Mouse (Mus musculus) embryonic stem cell, embryonic (primary cell): ENCODE measurements at regions not wholly inside any gene's neighbourhood (a gene's known extent, or its start where the extent isn't known, plus 50 kb on each side); places are given as distances from the start of the nearest gene placed in this dataset.

Experiments used
- CTCF ChIA-PET, 4 experiments: fragments of 300-600 bp in 2 of 4; fragments of 350-600 bp in 2 of 4; sonication (Branson Sonifier 250); formaldehyde crosslinking; loops; one replicate each; lab custom pipeline; 2022; ENCODE audit warnings: inconsistent platforms in 2 of 4; lab: Charles Lee
- POLR2A ChIA-PET, 4 experiments: fragments of 300-600 bp in 2 of 4; fragments of 350-600 bp in 2 of 4; sonication (Branson Sonifier 250); formaldehyde crosslinking; loops; one replicate each; lab custom pipeline; 2022; ENCODE audit warnings: antibody characterized with exemption in 4 of 4, inconsistent platforms in 1 of 4; lab: Charles Lee

DNA sequence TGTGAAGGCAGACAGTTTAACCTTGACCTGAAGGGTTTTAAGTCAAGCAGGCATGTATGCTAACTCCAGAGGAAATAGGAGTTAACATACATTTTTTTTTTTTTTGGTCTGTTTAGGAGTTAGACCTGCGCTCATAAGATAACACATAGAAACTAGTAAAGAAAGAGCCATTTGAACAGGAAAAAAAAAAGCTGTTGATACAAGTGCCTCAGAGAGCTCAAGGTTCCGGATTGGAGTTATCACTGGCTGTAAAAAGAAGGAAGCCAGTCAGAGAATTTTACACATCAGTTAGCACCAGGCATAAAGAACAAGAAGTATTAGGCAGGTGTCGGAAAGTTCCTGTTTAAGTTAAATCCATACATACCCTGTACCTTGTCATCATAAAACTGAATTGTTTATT is 156.2 kb upstream of the Egflam start:
- POLR2A ChIA-PET = interaction anchor here in 1 of 4 experiments (1.4 kb wide), 1 partner anchor 17 kb away, joined by 3 read pairs; no protein-coding TSS in a partner anchor
- CTCF ChIA-PET = interaction anchor here in 1 of 4 experiments (0.7 kb wide), 1 partner anchor 104 kb away, joined by 4 read pairs; no protein-coding TSS in a partner anchor

DNA sequence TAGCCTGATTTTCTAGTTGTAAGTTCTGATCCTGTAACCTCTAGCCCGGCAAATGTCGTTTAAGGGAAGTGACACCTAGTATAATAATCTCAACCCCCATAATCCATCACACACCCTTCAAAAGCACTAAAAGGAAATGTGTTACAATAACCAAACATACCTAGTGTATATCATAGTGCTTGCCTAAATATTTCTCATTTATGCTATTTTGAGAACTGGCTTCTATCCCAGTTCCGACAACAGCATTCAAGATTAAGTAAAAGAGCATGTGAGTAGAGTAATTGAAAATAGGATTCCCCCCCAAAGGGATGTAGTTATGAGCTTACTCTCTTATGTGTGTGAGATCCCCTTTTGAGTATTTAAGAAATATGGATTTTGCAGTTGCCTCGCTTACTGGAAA is 165.1 kb upstream of the Egflam start:
- CTCF ChIA-PET = no interaction called here
- POLR2A ChIA-PET = no interaction called here

DNA sequence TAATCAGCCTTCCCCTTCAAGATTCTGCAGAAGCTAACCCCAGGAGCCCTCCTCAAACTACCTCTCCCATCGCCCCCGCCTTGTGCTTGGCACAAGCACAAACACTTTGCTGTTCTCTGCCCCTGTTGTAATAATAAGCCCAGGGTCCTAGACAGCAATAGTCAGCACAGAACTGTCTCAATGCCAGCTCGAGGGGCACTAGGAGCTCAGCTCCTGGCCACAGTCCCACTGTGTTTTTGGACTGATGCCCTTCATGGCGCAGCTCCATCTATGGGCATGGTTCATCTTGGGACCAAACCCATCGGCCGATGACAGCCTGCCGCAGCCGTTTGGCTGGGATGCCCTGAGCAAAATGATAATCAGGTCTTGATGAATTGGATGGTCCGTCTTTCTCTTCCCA is 165.5 kb upstream of the Egflam start:
- ChIA-PET POLR2A (no interaction called here), CTCF (no interaction called here)

DNA sequence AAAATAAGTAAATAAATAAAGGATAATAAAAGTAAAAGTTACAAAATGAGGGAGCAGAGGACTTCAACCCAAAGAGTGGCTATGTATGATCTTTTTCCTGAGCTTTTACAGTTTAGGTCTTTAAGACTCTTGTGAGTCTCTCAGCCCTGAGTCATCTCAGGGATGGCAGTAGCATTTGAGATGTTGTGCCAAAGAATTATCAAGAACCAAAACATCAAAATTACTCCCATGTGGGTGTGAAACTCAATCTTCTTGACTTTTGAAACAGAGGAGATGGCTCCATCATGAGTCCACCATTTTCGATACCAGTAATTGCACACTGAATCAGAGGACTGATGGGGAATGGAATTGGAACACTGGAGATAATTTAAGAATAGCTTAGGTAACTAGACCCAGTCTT is 174.0 kb upstream of the Egflam start:
- CTCF ChIA-PET = no interaction called here
- POLR2A ChIA-PET = no interaction called here

DNA sequence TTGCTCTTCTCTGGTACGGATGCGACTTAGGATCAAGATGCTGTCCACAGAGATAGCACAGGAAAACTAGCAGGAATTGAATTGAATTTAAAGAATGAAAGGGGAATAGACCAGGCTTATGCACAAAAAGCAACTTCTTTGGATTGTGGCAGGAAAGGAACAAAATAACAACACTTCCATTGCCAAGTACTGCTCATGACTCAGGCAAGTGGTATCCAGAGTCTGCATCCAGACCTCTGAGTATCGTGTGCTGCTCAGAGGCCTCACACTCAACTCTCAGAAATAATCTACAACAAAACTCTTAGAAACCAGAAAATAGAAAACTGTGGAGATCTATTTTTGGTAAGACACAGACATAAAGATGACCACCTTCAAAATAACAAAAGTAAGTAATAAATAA is 176.1 kb upstream of the Egflam start:
- ChIA-PET CTCF (no interaction called here), POLR2A (no interaction called here)

DNA sequence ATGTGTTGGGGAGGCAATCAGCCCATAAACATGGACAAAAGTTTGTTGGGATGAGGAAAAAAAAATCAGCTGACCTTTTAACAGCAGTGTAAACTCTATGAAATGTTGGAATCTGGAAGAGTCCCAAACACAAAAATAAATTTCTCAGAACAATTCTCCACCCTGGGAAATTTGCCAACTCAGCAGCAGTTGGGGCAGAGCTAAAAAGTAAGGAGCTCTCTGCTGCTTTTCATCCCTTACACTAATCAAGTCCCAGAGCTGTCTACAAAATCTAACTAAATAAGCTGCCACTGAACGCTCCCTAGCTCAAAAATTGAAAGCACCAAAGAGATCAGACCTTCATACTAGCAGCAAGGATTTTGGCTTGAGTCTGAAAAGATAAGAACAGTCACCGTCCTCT is 176.6 kb upstream of the Egflam start:
- CTCF ChIA-PET = no interaction called here
- POLR2A ChIA-PET = interaction anchor here in 1 of 4 experiments (0.6 kb wide), 1 partner anchor 592 kb away, joined by 3 read pairs; no protein-coding TSS in a partner anchor

DNA sequence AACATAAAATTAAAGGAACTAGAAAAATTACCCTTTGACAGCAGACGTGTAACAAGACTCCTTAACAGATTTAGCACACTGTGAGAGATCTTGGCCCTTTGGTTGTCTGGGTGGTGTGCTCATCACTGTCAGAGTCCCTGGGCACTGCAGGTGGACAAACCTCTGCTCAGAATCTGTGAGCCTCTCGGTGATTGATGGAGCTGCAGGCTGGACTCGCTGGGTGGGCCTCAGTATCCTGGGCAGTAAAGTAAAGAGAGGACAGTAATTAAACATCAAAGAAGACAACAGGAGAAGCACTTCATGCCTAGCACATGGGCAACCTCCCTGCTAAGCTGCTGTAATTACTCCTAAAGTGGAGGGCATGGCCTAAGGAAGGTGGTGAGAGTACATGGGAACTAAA is 180.2 kb upstream of the Egflam start:
- CTCF ChIA-PET = no interaction called here

DNA sequence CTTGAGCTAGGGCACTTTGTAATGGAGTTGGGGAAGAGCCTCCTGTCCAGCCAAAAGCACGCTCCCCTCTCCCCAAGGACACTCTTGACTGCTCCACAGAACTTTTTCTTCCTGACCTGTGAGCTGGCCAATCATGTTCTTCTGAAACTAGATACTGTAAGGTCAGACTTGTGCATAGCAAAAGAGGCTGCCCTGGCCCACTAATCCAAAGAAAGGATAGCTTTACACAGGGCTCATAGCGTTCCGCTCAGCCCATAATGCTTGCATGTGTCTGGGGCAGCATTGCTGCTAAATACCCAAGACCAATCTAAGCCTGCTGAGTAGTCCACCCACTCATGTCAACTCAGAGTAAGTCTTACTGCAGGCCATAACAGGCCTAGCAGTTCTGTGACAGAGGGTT is 189.0 kb upstream of the Egflam start:
- POLR2A ChIA-PET = no interaction called here
- CTCF ChIA-PET = interaction anchor here in 1 of 4 experiments (0.9 kb wide), 1 partner anchor 127 kb away, joined by 4 read pairs; no protein-coding TSS in a partner anchor

More for the DNA sequence above, 180.2 kb upstream of the Egflam start:
- POLR2A ChIA-PET = interaction anchor here in 1 of 4 experiments (0.7 kb wide), 1 partner anchor 35 kb away, joined by 3 read pairs; no protein-coding TSS in a partner anchor

DNA sequence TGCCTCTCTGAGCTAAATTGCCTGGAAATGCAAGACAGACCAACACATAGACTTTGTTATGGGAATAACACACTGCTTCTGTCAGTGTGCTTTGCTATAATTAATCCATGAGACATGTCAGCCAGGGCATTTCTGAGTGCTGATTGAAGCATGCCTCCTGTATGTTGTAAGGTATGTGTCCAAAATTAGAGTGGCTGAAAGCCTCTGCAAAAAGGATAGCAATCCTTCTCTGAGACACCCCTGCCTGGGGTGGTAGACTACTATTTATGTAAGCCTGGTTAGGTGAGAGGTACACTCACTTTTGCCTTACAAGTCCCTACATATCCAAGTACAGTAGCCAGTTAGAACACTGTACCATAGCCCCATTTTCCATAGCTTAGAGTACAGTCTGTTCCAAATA is 193.3 kb upstream of the Egflam start:
- CTCF ChIA-PET = no interaction called here
- POLR2A ChIA-PET = no interaction called here

DNA sequence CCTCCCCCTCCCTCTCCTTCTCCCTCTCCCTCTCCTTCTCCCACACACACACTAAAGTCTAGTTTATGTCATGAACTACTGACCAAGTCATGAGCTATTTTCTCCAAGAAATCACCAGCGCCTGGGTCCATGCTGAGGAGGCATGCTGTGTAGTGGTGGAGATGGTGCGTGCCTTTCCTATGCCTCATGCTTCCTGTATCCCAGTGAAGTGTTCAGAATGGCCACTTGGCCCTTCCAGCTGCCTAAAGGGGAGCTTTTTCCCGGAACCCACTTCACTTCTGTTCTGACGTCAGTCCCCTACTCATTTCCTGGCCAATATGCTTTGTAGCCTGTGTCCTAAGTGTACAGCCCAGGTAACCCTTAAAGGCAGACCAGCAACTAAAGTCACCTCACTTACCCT is 199.1 kb upstream of the Egflam start:
- POLR2A ChIA-PET = no interaction called here
- CTCF ChIA-PET = no interaction called here

DNA sequence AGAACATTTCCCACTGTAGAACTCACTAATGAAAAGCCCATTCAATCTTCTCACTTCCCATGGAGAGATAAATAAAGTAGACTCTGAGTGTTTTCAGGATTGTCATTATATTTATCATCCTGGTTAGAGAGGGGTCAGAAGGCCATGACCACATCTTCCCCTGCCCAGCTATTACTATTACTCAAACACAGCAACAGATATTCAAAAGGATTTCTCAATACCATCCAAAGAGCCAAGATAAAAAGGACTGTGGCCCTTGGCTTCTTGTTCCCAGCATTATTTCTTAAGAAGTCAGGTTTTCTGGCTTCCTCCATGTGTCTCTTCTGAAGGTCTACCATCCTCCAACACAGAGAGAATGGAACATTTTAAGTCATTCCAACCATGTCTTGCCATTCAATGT is 199.6 kb upstream of the Egflam start:
- POLR2A ChIA-PET = no interaction called here
- CTCF ChIA-PET = no interaction called here

DNA sequence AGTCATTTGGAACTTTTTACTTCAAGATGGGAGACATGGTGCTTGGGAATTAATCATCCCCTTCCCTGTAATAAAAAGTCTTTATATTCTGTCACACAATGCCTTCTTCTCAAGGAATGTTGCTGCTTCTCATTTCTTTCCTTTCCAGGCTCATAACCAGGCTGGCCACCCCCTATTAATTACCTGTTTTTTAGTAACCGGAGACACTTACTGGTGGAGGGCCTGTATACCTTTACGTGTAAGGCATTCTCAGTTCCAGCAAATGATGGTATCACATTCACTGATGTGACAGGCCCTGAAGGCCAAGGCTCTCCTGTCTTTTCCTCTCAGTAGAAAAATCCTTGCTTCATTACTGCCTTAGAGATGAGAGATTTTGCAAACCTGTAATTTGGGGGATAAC is 203.3 kb upstream of the Egflam start:
- CTCF ChIA-PET = no interaction called here
- POLR2A ChIA-PET = interaction anchor here in 1 of 4 experiments (0.6 kb wide), 1 partner anchor 221 kb away, joined by 4 read pairs; no protein-coding TSS in a partner anchor

DNA sequence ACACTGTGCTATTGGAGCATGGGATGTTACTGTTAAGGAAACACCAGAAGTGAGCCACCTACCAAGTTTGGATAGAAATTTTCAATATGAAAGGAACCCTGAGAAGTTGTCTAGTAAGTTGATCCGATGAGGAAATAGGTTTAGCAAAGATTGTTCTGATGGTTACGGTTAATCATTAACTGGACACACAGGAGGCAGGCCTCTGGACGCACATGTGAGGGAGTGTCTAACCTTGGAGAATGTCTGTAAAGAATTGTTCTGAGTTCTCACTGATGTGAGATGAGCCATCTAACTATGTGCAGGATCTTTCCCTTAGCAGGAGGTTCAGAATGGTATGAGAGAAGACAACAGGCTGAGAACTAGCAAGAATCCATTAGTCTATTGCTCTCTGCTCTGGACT is 205.8 kb upstream of the Gdnf start:
- POLR2A ChIA-PET = no interaction called here
- CTCF ChIA-PET = no interaction called here

DNA sequence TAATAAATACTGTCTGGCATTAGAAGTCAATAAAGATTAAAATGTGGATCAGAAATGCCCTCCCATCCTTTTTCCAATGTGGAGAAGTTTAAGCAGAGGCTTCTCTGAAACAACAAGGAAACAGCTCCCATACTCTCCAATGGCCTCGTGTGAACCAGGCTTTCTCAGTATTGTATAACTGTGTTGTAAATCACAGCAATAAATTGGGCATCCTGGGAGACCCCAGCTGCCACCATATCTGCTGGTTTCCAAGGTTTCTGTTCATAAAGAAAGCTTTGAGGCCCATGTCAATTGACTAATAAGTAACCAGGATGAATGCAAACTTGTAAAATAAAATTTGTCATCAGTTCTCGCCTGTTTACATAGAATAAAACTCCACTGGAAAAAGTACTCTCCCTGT is 192.7 kb upstream of the Gdnf start:
- ChIA-PET POLR2A (interaction anchor here in 1 of 4 experiments (0.5 kb wide), 1 partner anchor 411 kb away, joined by 3 read pairs; no protein-coding TSS in a partner anchor), CTCF (no interaction called here)

DNA sequence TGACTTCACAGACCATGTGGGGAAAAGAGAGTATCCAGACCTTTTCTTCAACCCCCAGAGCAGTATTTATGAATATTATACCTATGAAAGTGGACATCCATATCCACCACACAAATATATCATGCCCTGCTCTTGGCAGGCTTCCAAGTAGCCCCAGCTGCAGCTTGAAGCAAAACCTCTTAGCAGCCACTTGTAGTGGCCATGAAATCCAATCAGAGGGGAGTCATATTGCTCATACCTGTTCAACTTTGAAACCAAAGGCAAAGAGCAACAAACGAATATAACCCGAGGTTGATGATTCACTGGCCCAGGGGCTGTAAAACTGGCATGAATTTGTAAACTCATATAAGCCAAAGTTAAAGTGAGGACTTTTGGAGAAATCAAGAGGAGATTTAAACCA is 187.6 kb upstream of the Gdnf start:
- POLR2A ChIA-PET = no interaction called here
- CTCF ChIA-PET = no interaction called here

DNA sequence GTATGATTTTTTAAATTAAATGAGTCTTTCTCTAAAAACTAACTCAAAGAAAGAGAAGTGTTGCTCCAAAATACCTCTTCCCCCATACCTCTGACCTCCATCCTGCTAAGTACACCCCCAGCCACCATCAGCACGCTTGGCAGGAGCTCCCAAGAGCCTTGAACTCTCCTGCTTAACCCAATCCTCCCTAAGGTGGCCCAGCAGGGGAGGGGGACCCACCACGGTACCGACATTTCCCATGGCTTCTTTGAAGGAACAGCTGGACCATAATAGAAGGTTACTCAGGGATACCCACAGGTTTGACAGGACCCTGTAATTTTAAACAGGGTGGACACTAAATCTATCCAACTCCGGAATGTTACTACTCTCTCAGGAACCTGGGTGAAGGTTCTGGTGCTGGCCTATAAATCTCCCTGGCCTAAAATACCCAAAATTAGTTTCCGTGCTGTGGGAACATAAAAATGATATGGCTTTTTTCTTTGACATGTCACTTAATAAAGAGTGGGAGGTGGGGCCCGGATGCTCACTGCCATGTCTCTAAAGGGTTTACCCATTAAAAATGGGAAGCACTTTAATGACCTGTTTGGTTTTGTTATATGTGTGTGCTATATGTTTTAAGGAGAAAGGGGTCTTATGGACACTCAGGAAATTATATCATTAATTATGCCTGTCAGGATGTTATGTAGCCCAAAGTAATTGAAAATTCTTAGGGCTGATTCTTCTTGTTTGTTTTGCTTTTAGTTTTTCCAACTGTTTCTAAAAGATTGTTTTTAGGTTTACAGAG is 185.8 kb upstream of the Gdnf start:
- POLR2A ChIA-PET = no interaction called here
- CTCF ChIA-PET = no interaction called here

DNA sequence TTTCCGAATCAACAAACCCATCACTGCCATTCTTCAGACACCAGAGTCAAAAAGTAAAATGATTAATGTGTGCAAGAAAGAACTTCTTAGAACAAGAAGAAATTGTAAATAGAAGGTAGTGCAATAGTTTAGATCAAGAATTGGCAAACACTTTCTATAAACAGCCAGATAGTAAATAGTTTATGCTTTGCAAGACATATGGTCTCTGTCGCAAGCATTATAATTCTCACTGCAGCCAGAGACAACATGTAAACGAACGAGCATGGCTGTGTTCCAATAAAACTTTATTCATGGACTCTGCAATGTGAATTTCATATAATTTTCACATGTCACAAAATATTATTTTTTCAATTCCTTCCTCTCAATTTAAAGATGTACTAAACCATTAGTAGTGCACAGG is 180.8 kb upstream of the Gdnf start:
- ChIA-PET CTCF (no interaction called here), POLR2A (no interaction called here)

DNA sequence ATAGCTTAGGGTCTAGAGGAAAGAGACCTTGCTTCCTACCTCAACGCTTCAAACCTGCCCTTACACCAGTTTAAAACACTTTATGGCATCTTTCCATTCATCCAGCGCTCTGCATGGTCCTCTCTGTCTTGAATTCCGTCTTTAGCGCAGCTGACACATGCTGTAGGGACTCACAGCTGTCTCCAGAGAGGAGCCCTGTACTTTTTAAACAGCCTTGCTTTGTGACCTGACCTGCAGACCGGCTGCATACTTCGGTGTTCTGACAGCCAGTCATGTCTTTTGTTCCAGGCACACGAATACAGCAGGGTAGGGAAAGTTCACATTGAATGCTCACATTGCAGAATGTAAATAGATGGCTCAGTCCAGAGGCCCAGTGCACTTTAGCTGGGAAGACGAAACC is 175.4 kb upstream of the Gdnf start:
- POLR2A ChIA-PET = no interaction called here
- CTCF ChIA-PET = no interaction called here

DNA sequence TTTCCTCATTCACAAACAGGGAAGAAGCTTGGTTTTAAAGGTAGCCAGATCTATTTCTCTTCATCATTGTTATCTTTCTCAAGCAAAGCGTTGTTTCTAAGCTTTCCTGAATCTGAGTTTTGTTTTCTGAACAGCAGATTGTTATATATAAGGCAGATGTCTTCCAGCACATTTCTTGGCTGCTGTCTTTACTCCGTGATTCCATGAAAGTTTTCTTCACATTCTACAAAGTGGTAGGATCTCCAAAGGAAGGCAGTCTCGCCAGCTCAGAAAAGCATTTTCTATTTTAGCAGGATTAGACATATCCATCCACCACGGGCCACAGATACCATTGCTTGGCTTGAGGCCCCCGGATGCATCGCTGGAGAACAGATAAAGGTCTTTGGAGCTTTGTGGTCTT is 171.2 kb upstream of the Gdnf start:
- CTCF ChIA-PET = no interaction called here
- POLR2A ChIA-PET = no interaction called here

DNA sequence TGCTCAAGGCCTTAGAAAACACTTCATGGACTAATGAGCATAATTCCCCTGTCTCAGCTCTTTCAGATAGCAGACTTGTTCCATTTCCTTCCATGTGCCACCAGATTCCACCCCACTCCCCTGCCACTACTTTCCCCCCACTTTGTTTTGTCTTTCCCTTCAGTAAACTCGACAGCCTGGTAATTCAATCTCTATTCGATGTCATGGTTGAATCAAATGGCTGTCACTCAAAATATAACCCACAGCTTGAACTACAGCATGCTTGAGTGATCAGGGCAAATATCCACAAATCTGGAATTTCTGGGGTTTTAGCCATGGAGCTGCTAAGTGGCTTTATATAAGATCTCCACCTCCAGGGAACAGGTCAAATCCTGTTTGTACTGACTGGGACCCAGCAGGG is 168.6 kb upstream of the Gdnf start:
- POLR2A ChIA-PET = no interaction called here
- CTCF ChIA-PET = no interaction called here

DNA sequence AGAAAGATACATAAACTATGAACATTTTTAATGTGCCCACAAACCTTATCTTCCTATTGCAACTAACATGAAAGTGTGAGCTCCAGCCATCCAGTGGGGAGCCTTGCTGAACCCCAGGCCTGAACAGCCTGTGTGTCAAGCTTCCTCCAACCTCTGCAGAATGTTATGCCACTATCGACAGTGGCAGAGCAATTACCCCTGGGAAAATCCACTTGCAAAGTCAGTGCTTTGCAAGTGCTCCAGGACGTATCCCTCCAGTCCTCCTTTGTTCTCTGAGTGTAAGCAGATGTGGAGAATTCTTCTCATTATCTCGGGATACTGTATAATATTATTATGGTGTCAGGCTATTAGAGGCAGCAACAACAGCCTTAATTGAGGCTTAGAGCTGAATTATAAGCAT is 159.9 kb upstream of the Gdnf start:
- CTCF ChIA-PET = no interaction called here

More for the DNA sequence above, 159.9 kb upstream of the Gdnf start:
- POLR2A ChIA-PET = no interaction called here
